Mouse (Mus musculus): Measurements from ENCODE around the gene Senp2. TPM values are rescaled to one million over a fixed set of nuclear protein-coding genes. Genes with fewer than 3 reads are reported as not detected.

Gene Senp2
- 26.7 and 30.0 TPM in 2 replicates for polyA plus RNA-seq (2015; fragmentation: Nextera tagmentation; extraction: Ambion mirVana)

DNA sequence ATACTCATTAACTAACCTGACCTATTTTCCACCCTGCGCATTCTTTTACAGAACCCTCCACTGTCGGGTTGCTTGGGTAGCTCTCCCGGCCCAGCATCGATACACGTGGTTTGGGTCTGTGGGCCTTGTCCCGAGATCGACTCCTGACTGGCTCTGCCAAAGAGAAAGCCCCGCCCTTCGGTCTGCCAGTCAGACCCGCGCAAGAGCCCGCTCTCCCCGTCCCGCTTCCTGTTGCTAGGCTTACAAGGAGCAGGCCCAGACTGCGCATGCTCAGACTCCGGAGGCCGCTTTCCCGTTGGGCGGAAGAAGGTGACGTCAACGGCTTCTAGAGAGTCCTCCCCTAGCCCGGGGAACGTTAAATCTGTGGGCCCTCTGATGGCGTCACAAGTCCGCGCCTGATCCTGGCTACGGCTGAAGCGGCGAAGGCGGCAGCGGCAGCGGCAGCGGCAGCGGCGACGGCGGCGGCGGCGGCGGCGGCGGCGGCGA is at the start of gene Senp2:
Gene Senp2, plus strand, starts transcription at position 386 of the 486 bp plus-strand sequence.

DNA sequence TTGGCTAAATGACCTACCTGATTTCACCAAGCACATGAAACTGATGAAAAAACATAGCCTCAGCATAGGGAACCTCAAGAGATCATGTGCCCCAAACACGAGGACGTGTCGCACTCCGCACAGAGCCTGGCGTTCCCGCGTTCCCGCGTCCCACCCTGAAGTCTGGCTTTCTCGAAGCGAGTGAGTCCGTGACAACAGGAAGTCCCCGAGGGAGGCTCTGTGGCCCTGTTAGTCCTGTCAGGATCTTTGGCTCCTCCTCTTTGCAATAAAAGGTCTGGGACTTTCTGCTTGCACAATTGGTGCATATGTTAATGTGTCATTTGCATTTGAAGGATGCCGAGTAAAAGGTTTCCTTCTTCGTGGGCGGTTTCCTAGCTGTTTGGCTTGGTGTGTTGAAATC is 14.0 kb upstream of the Senp2 start, which contains the start of gene Liph:
Gene Liph, minus strand, starts transcription at position 360 of the 400 bp plus-strand sequence.

Other genes starting within 250 kb of the Senp2 start
- 2.4 and 2.6 TPM in 2 replicates for gene Ehhadh, start 221.7 kb upstream of the Senp2 start, polyA plus RNA-seq (2015; fragmentation: Nextera tagmentation; extraction: Ambion mirVana)
- gene Map3k13, start 215.1 kb upstream of the Senp2 start, polyA plus RNA-seq (2015; fragmentation: Nextera tagmentation; extraction: Ambion mirVana): 0.15 and 0.17 TPM in 2 replicates
- gene Tmem41a, start 61.9 kb upstream of the Senp2 start, polyA plus RNA-seq (2015; fragmentation: Nextera tagmentation; extraction: Ambion mirVana): 20.1 and 21.2 TPM in 2 replicates
- 36.3 and 38.2 TPM in 2 replicates for gene Liph, start 13.8 kb upstream of the Senp2 start, polyA plus RNA-seq (2015; fragmentation: Nextera tagmentation; extraction: Ambion mirVana)
- 18.0 and 21.9 TPM in 2 replicates for gene Igf2bp2, start 153.8 kb downstream of the Senp2 start, polyA plus RNA-seq (2015; fragmentation: Nextera tagmentation; extraction: Ambion mirVana)

All from urinary bladder, postnatal 0 days (tissue).